Mouse (Mus musculus) thymus, postnatal 14 days (tissue): Measurements from ENCODE around the gene Gm42742.

Source experiments
- DNase-seq: peaks from one replicate; pipeline ENCODE4 v3.0.0; 2021

Gene Gm42742

GRCm38 (mm10) chr7:127020901-127021562, at the start of gene Gm42742, which contains the start of gene Prrt2:
TSS of gene Gm42742 (minus strand) at chr7:127021097.
TSS of gene Prrt2 (minus strand) at chr7:127021211.
- peak; percentile 80 for DNase-seq

- no peak for DNase-seq
Observed at GRCm38 (mm10) chr7:127066317-127066716, 45.4 kb upstream of the Gm42742 start.

GRCm38 (mm10) chr7:127065538-127065937, 44.6 kb upstream of the Gm42742 start:
- no peak for DNase-seq

- DNase-seq, result peak; percentile 50
Observed at GRCm38 (mm10) chr7:127055026-127055585, 34.2 kb upstream of the Gm42742 start.

- peak; percentile 91 for DNase-seq
Observed at GRCm38 (mm10) chr7:127041851-127042672, 21.2 kb upstream of the Gm42742 start, which contains the start of gene Kif22. TSS of gene Kif22 (minus strand) at chr7:127042471.

- DNase-seq, result no peak
Observed at GRCm38 (mm10) chr7:127031244-127031643, 10.3 kb upstream of the Gm42742 start.

GRCm38 (mm10) chr7:127030172-127030571, 9.3 kb upstream of the Gm42742 start:
- DNase-seq, result no peak

- DNase-seq, result no peak
Observed at GRCm38 (mm10) chr7:127027885-127028284, 7.0 kb upstream of the Gm42742 start.

GRCm38 (mm10) chr7:127026984-127027726, 6.3 kb upstream of the Gm42742 start, which contains the start of gene Maz:
TSS of gene Maz (minus strand) at chr7:127027037.
- peak; percentile 100 for DNase-seq

GRCm38 (mm10) chr7:127026616-127026983, 5.7 kb upstream of the Gm42742 start:
- DNase-seq, result peak; percentile 91

- peak; percentile 86 for DNase-seq
Observed at GRCm38 (mm10) chr7:127026161-127026600, 5.3 kb upstream of the Gm42742 start.

- DNase-seq, result peak; percentile 71
Observed at GRCm38 (mm10) chr7:127025556-127026160, 4.8 kb upstream of the Gm42742 start.

GRCm38 (mm10) chr7:127024755-127025555, 4.1 kb upstream of the Gm42742 start:
- DNase-seq, result peak; percentile 89

- DNase-seq, result peak; percentile 78
Observed at GRCm38 (mm10) chr7:127023896-127024690, 3.2 kb upstream of the Gm42742 start.

- peak; percentile 42 for DNase-seq
Observed at GRCm38 (mm10) chr7:127023272-127023691, 2.4 kb upstream of the Gm42742 start.

- peak; percentile 58 for DNase-seq
Observed at GRCm38 (mm10) chr7:127022528-127023271, 1.8 kb upstream of the Gm42742 start.

GRCm38 (mm10) chr7:127021563-127022527, 948 bp upstream of the Gm42742 start:
- DNase-seq, result peak; percentile 27

GRCm38 (mm10) chr7:127020491-127020890, 406 bp downstream of the Gm42742 start:
- no peak for DNase-seq
